Mouse (Mus musculus) left cerebral cortex, postnatal 25 days (tissue): ENCODE data around the gene Plxdc1. TPM values are rescaled to one million over a fixed set of nuclear protein-coding genes. Genes with fewer than 3 reads are reported as not detected.

Experiments
- DNase-seq, 2 experiments: peaks; one replicate each; pipeline ENCODE4 v3.0.0; 2022; ENCODE audit warnings: low spot score in 2 of 2, mixed read lengths in 1 of 2
- intact Hi-C: fragments of 180-260 bp; cut with DNase I; formaldehyde crosslinking; loops from one replicate; pipeline ENCODE4 v1.15.1; 2025
- total RNA-seq, 2 experiments: library from RNA; stranded (reverse); gene quantifications; 2 replicates each; pipeline ENCODE4 v1.2.3; 2021

The Plxdc1 gene
- total RNA-seq, 2 experiments from 2014 or later = 22.0 to 22.4 TPM

DNA sequence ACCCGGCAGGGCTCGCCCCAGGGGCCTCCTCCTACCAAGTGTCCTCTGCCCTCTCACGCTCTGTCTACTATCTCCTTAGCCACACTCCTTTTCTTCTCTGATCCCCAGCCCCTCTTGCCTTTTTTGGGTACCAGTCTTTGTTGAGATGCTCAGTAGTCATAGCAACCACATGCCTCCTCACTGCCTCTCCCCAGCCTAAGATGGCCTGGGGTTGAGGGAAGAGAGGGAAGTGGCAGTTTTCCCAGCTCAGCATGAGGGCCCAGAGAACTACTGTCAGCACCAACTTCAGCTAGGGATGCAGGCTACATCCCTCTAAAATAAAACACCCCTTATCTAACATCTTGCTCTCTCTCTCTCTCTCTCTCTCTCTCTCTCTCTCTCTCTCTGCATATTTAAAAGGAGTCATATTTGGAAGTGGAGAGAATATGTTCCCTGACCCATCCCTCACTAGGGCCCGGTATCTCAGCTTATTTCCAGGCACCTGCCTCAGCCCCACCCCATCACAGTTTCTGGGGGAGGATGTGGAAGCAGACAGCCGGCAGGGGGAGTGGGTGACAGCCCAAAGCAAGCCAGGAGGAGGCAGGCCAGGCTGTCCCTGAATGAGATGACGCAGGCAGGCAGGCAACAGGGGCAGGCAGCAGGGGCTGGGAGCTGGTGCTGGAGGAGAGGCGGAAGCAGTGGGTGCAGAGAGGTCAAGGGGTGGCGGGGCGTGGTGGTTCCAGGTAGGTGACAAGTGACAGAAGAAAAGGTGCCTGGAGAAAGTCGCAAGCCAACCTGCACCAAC lies 32.8 kb upstream of the Plxdc1 start:
- intact Hi-C loops = no loop called here
- peak; percentile 79 to 96 for DNase-seq

DNA sequence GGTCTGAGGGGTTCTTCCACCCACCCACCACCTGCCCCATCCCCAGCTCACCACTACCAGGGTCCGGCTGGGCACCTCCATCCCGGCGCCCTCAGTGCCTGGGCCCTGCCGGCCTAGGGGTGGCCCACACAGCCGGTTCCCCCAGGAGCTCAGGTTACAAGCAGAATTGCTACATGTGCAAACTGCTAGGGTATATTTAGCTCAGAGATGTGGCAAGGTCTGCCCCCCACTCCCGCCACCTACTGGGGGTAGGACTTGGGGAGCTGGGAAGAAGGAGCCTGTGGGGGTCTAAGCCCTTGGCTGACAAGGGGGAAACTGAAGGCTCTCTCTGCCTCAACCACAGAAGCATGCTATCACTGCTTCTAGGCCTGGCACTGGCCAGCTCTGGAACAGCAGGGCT lies 32.0 kb upstream of the Plxdc1 start:
- no peak for DNase-seq
- intact Hi-C loops = no loop called here

DNA sequence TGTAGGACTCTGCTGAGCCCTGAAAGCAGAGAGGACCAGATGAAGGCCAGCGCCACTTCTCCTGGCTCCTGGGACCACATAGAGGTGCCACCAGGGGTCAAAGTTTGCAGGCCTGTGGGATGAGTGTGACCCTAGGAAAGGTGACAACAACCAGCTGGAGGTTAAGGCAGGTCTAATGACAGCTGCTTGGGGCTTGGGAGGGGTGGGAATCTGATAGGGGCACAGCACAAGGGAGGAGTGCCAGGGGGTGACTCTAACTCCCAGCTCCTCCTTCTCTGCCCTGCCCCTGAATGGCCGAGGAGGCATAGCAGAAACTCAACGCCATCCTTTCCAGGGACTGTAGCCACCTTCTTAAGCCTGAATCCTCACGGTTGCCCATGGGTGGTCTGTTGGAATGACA lies 30.6 kb upstream of the Plxdc1 start:
- intact Hi-C loops = no loop called here

DNA sequence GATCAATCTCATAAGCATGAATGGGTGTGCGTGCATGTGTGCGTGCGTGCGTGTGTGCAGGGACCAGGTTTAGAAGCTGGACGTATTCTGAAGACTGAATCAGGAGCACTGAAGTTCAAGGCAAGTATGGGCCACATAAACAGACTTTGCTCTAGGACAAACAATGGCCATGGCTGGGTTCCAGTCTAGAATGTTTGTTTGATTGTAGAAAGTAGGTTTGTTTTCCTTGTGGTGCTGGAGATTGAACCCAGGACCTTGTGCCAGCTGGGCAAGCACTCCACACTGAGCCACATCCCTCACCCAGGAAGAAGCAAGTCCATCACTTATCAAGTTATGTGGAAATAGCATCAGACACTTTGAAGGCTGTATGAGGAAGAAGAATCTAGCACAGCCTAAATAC lies 29.9 kb upstream of the Plxdc1 start:
- DNase-seq = no peak
- intact Hi-C loops = no loop called here

More for the DNA sequence above, 30.6 kb upstream of the Plxdc1 start:
- DNase-seq = no peak

DNA sequence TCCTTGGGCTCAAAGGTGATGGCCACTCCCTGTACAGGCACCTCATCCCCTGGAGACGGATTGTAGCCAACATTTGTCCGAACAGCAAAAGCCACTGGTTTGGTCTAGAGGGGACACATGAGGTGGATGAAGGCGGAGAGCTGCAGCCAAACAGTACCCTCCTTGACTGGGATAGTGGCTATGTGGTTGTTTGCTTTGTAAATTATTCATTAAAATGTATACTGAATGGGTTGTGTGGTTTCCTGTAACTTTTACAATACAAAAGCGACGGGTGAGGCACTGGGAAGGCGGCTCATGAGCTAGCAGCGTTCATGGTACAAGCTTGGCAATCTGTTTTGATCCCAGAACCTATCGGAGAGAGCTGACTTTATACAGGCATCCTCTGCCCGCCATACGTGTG lies 26.6 kb upstream of the Plxdc1 start:
- DNase-seq = no peak
- intact Hi-C loops = no loop called here

DNA sequence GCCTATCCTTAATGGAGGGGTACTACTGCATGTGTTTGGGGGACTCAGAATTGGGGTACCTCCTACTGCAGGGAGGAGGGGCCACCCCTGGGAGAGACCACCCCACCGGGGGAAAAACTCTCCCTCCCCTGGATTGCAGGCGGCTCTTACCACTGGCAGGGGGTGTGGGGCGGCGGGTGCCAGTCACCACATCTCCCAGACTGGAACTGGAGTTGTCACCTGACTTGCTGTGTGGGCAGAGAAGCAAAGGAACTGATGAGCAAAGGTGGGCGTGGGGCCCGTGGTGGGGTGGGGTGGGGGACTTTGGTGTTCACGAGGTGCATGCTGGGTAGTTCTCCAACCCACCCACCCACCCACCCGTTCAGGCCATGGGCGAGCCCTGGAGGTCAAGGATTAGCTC lies 25.5 kb upstream of the Plxdc1 start:
- DNase-seq = peak in 1 of 2 experiments; percentile 76
- intact Hi-C loops = no loop called here

DNA sequence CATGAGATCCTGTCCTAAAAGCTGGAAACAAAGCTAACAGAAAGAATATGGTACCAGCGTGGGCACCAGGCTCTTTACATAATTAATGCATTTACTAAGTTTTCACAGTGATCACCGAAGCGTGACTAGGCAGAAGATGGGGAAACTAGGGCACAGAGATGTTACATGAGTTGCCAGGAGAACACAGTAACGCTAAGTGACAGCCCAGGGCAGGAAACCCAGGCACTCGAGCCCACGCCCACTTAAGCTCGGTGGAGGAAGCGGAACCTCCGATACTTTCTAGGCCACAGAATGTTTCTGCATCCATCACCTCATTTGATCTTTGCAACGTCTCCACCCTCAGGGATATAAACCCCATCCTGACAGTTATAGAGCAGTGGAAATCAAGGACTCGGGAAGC lies 21.8 kb upstream of the Plxdc1 start:
- intact Hi-C loops = no loop called here
- no peak for DNase-seq

DNA sequence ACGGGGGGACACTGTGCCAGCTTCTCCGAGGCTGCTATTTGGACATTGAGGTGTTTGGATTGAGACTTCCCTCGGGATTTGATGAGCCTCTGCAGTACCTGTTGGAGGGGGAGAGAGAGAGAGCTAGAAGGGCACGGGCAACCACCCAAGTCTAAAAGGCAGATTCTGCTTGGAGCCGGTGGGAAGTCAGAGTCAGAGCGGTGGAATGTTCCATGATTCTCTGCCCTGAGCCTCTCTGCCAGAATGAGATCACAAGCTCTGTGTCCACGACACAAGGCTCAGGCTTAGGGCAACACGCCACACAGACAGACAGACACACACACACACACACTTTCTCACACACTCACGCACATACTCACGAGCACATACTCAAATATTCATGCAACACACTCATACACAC lies 19.4 kb upstream of the Plxdc1 start:
- intact Hi-C loops = no loop called here
- DNase-seq = no peak

DNA sequence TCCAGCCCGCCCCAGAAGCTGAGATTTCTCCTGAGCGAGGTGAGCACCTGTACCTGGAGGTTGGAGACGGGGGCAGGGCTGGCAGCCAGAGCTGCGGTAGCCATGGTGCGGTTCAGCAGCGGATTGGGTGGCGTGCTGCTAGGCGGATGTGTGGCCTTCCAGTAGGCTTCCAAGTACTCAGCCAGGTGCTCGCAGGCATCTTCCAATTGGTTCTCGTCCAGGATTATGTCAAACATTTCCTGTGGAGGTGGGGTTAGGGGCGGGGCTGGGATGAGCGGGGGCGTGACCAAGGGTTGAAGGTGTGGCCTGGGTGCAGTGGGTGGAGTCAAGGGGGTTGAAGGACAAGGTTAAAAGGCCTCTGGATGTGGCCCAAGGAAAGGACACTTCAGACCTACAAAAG lies 18.8 kb upstream of the Plxdc1 start:
- no peak for DNase-seq
- intact Hi-C loops = no loop called here

DNA sequence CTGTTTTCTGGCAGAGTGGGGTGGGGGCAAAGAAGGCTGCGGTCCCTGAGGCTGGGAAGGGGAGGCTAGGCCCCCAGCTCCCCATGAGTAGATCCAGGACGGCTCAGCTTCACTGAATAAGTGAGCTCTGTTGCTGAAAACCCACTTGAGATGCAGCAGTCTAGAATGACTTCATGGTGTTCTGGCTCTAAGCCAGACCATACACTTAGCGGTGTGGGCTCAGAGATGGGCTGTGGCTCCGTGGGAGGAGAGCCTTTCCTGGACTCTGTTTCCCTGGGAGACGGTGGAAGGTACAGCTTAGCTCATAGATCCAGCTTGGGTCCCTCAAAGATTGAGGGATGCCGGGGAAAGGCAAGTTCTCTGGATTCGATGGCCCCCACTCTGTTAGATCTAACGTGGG lies 17.9 kb upstream of the Plxdc1 start:
- DNase-seq = peak; percentile 80 to 92
- intact Hi-C loops = no loop called here

DNA sequence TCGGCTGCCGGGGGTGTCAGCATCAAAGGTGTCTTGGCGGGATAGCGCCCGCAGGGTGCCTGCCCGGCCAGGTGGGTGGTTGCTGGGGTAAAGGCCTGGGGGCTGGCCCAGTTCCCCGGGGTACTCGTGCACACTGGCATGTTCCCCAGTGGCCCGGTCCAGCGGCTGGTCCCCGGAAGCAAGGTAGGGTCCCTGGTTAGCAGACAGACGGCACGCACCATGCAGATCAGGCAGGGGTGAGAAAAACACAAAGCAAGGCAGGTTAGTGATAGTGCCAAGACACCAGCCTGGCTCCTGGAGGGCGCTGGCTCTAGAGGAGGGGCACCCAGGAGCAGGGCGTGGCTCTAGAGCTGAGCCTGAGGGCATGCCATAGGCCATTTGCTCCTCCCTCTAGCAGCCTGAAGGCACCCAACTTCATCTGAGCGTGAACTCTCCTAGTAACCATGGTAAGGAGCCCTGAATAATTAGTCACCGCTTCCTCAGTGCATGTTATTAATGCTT lies 17.0 kb upstream of the Plxdc1 start:
- no peak for DNase-seq
- intact Hi-C loops = no loop called here

DNA sequence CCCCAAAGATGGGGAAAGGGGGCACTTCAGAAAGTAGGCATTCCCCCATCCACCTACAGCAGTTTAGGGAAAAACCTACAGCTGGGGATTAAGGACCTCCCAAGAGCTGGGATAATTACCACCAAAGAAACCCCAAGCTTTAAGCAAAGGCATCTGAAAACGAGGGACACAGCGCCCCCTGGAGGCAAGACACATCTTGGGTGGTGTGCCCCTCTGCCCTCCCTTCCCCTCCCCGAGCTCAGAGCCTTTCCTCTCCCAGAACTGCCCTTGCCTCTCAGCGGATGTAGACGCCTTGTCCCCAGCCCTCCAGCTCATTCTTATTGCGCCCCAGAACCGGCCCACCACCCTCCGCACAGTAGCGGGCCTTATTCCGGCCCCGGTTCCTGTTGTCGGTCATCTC lies 16.4 kb upstream of the Plxdc1 start:
- intact Hi-C loops = no loop called here
- peak; percentile 65 to 71 for DNase-seq

DNA sequence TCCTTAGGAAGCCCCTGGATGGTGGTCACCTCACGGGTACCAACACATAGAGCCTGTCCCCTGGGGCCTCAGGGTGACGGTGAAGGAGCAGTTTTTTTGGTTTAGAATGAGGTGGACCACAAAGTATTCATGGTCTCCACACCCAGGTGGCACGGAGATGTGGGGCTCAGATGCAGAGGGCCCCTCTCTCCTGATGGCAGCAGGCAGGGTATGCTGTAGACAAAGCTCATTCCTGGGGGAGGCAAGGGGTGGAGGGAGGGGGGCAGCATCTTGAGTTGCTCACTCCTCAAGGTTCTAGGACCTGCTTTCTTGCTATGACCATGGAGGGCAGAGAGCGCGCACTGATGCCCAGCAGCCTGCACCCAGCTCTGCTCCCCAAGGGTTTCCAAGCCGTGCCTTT lies 15.7 kb upstream of the Plxdc1 start:
- intact Hi-C loops = no loop called here

DNA sequence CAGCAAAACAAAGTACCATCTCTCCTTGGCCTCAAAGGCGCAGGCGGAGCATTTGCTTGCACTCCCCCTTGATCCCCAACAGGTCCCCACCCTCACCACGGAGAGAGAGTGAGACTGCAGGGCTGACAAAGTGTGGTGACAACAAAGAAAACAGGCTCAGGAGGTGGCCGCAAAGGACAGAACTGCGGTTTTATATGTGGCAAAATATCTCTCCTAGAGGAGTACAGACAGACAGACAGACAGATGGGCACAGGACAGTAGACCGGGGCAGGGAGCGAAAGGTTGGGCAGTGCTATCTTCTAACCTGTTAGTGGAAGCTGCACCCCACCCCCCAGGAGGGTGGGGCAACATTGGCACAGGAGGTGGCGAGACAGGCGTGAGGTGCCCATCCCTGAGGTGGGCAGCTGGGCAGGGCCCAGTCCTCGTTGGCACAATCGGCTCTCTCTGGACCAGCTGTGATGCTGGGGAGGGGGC lies 15.1 kb upstream of the Plxdc1 start:
- intact Hi-C loops = no loop called here
- no peak for DNase-seq

More for the DNA sequence above, 15.7 kb upstream of the Plxdc1 start:
- no peak for DNase-seq

DNA sequence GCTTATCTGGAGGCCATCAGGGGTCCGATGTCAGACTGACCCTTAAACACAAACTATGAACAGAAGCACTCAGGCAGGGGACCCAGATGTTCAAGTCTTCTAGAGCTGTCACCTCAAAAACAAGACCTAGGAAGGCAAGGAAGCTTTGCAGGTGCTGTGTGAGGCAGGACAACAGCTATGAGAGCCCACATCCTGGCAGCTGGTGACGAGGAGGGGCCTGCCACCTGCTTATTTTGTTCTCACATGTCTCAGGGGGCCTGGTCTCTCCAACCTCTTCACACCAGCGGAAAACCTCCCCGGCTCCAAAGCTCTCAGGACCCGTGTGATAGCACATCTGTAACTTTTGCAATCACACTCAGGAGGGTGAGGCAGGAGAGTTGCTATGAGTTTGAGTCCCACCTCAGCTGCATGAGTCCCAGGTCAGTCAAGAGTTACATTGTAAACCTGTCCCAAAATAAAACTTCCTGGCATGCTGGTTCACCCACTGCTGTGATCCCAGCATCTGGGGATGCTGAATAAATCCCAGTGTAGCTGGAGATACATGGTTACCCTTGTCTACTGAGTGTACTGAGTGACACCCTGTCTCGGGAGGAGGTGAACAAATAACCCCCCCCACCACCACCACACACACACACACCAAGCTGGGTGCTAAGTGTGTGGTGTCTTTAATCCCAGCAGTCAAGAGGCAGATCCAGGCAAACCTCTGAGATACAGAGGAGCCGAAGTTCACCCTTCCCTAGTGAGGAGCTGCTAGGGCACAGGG lies 14.3 kb upstream of the Plxdc1 start:
- DNase-seq = no peak
- intact Hi-C loops = no loop called here

DNA sequence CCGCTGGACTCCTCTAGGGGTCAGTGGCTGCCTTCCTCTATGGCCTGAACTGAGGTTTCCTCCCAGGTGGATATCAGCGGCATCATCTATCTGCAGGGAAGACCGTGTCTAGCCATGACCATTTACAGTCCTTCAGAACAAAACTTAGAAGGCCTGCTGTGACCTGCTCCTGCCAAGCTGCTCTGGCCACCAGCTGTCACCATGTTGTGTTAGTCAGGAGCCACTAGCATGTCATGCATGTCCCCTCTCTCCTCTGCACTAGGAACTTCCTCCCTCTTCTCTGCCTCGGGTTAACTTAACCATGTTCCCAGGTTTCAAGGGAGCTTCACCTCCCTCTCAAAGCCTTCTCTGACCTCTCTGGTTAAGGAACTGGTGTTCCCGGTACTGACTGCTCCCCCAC lies 13.5 kb upstream of the Plxdc1 start:
- no peak for DNase-seq
- intact Hi-C loops = no loop called here

DNA sequence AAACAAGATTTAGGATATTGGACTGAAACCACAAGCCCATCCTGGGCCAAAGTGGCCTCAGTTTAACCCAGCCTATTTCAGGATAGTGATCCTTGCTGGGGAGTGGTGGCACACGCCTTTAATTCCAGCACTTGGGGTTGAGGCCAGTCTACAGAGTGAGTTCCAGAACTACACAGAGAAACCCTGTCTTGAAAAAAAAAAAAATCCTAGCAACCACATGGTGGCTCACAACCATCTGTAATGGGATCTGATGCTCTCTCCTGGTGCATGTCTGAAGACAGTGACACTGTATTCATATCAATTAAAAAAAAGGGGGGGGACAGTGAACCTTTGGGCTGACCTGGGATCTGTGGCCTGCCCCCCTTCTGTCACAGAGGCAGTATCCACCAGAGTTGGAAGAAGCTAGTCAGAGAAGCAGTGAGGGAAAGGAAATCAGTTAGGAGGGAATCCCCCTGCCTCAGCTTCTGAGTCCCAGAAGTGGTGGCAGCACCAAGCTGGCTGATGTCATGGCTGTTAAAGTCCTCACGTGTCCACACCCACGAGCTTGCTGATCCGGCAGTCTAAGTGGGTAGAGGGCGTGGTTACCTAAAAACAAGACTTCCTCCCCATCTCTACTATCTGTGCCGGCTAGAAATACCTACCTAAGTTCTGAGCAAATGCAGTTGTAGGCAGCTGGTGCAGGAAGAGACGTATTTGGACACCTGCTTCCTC lies 12.8 kb upstream of the Plxdc1 start:
- intact Hi-C loops = no loop called here
- DNase-seq = peak in 1 of 2 experiments; percentile 63

DNA sequence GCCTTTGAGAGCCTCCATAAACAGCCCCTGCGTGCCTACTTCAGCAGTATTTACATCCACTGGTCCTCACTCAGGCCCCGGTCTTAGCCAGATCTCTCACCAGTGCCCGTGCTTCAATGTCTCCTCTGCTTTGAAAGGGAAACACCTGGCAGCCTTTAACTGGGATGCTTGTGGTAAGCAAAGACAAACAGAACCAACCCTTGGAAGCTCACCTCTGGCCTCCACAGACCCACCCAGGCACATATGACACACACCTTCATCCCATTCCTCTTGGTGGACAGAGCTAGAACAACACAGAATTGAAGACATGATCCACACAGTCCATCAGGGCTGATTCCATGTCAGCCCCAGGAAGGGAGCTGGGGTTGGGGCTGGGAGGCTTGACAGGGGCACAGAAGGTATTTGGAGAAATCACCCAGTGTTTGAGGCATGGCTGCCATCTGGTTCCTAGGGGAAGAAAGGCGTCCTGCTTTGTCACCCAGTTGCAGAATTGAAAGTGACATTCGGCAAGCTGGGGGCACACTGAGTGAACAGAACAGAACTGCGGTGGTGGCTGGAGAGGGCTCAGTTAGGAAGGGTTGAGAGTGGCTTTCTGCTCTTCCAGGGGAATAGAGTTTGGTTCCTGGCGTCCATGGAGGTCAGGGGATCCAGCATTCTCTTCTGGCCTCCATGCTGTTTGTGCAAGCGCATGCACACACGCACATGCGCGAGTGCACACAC lies 12.0 kb upstream of the Plxdc1 start:
- intact Hi-C loops = no loop called here
- no peak for DNase-seq

DNA sequence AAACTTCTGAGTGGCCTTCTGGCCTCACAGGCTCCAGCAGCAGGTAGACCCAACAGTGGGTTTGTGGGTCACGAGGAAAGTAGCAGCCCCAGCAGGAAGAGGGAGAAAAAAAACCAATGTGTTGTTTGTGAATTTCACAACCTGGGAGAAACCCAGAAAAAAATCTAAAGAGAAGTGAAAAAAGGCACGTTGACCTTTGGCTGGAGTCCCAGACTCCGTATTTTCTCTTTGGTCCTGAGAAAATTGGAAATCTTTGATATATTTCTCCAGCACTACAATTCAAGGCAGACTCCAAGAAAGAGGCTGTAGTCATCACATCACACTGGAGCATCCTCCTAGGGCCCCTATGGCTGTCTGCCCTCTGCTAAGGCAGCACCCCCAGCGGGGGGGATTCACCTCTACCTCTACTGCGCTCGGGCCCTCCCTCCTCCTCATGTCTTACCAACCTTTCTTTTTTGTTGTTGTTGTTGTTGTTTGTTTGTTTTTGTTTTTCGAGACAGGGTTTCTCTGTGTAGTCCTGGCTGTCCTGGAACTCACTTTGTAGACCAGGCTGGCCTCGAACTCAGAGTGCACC lies 11.2 kb upstream of the Plxdc1 start:
- no peak for DNase-seq
- intact Hi-C loops = no loop called here
